Comparison of ENCODE assay signal across 29 mouse cellular contexts in the genomic region with DNA sequence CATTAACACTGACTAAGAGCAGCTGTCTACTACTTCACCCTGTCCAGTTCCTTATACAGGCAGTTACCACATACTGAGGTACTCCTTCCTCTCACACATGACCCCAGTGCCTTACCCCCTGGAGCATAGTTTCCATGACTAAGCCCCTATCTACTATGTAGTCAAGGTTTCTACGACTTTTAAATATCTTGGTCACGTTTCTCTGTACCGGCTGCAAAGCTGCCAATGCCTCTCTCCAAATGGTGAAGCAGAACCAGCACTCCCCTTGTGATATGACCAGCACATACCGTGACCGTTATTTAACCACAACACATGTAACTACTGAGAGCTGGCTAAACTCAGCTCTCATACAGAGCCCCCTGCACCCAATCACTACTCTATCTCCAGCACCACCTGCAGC. TPM values are rescaled to one million over a fixed set of nuclear protein-coding genes. Genes with fewer than 3 reads are reported as not detected.
DNase-seq lines count a peak whose midpoint lies in the region; ATAC-seq and TF ChIP-seq lines count a peak whose summit lies in the region.
"Had no signal": no experiment of that assay in that cellular context is flagged by ENCODE, and none has a peak within 500 bp of the region (broad histone marks: within the 10 kb centered on the region; RNA-seq: fewer than 3 reads in every experiment).

No protein-coding gene starts in this region.

- peaks cover 37% of the 10 kb centered on the region for H3K36me3 ChIP-seq in heart, embryonic 12.5 days
- H3K36me3 ChIP-seq in CH12.LX (replicated peaks in 1 of 2; ENCODE audit: control insufficient read depth in 1 of 2, insufficient read depth in 1 of 2, low read length in 1 of 2), result peaks cover 40 to 64% of the 10 kb centered on the region in 2 experiments
- peaks cover 22% of the 10 kb centered on the region for H3K36me3 ChIP-seq in liver, postnatal 0 days (replicated peaks; ENCODE audit: insufficient read depth, low read length)
- 0 out of 2 replicates have a peak, but pooled peaks cover 2% of the 10 kb centered on the region for H3K36me3 ChIP-seq in hindbrain, embryonic 16.5 days (ENCODE audit: control insufficient read depth, insufficient read depth, low read length)
- H3K36me3 ChIP-seq: intestine, embryonic 15.5 days had no signal

- TF ChIP-seq RAD21 in CH12.LX (IDR thresholded peaks at IDR 0.05; ENCODE audit: low read depth, low read length), result no peak

- dilution Hi-C loops in CH12.LX (cut with MboI; ENCODE audit: extremely low pct_ligation_motif_present, extremely low pct_unique_long_range_greater_than_20kb, low sequenced_read_pairs), result no loop called here

- H3K4me3 ChIP-seq in heart, embryonic 12.5 days, result no peak overlapping the region
- peak overlapping the region in 2 of 3 experiments; percentile 15 to 35 for H3K4me3 ChIP-seq in CH12.LX (replicated peaks in 1 of 3; ENCODE audit: low read depth in 2 of 3, low read length in 2 of 3, poor library complexity in 1 of 3)
- no peak overlapping the region for H3K4me3 ChIP-seq in liver, postnatal 0 days (ENCODE audit: low read depth, low read length)
- no peak overlapping the region for H3K4me3 ChIP-seq in hindbrain, embryonic 16.5 days (ENCODE audit: low read length)
- H3K4me3 ChIP-seq: heart, embryonic 15.5 days; hindbrain, embryonic 10.5 days; hindbrain, embryonic 15.5 days; intestine, embryonic 15.5 days; myocyte; neural tube, embryonic 12.5 days had no signal

- no peak overlapping the region for H3K4me2 ChIP-seq in heart, embryonic 12.5 days
- H3K4me2 ChIP-seq in CH12.LX (ENCODE audit: insufficient read depth, low read depth, poor library complexity, severe bottlenecking), result peak overlapping the region; percentile 81
- H3K4me2 ChIP-seq in liver, postnatal 0 days (ENCODE audit: low read depth, low read length), result no peak overlapping the region
- no peak overlapping the region for H3K4me2 ChIP-seq in hindbrain, embryonic 16.5 days (ENCODE audit: low read length)
- H3K4me2 ChIP-seq: heart, embryonic 15.5 days; hindbrain, embryonic 15.5 days; intestine, embryonic 15.5 days; midbrain, embryonic 11.5 days; neural tube, embryonic 12.5 days had no signal

- peaks cover 82% of the 10 kb centered on the region for H3K79me2 ChIP-seq in CH12.LX (replicated peaks; ENCODE audit: control insufficient read depth, extremely low read depth, insufficient read depth, poor library complexity, severe bottlenecking)

- H3K27me3 ChIP-seq in heart, embryonic 12.5 days (replicated peaks), result no peaks in the 10 kb centered on the region
- H3K27me3 ChIP-seq in CH12.LX (replicated peaks), result no peaks in the 10 kb centered on the region
- no peaks in the 10 kb centered on the region for H3K27me3 ChIP-seq in liver, postnatal 0 days (ENCODE audit: insufficient read depth, low read length)
- no peaks in the 10 kb centered on the region for H3K27me3 ChIP-seq in hindbrain, embryonic 16.5 days (replicated peaks; ENCODE audit: control insufficient read depth, insufficient read depth, low read length)
- H3K27me3 ChIP-seq: heart, embryonic 15.5 days; hindbrain, embryonic 15.5 days; intestine, embryonic 15.5 days; neural tube, embryonic 12.5 days had no signal

- peaks cover 9% of the 10 kb centered on the region for H3K4me1 ChIP-seq in heart, embryonic 12.5 days (replicated peaks)
- H3K4me1 ChIP-seq in CH12.LX (ENCODE audit: control insufficient read depth in 1 of 2, insufficient read depth in 2 of 2), result peaks cover 19 to 59% of the 10 kb centered on the region in 2 experiments
- peaks cover 14% of the 10 kb centered on the region for H3K4me1 ChIP-seq in liver, postnatal 0 days (ENCODE audit: insufficient read depth)
- H3K4me1 ChIP-seq in hindbrain, embryonic 16.5 days (ENCODE audit: control insufficient read depth, insufficient read depth, low read depth, low read length), result 0 out of 2 replicates have a peak, but pooled peaks cover 3% of the 10 kb centered on the region
- H3K4me1 ChIP-seq: intestine, embryonic 15.5 days; neural tube, embryonic 12.5 days had no signal

- no peak for TF ChIP-seq CTCF in CH12.LX (conservative IDR thresholded peaks at IDR 0.05 in 1 of 2, IDR thresholded peaks at IDR 0.05 in 1 of 2; ENCODE audit: low read depth in 2 of 2, low read length in 2 of 2)
- TF ChIP-seq CTCF in liver, postnatal 0 days (IDR thresholded peaks at IDR 0.05; ENCODE audit: low read depth), result no peak

- in situ Hi-C loops in CH12.LX (cut with MboI; ENCODE audit: low pct_ligation_motif_present, low pct_unique_long_range_greater_than_20kb, low sequenced_read_pairs), result loop anchor here (10.0 kb wide), 1 partner anchor 70 kb away; no protein-coding TSS in a partner anchor

- 87% methylated on average over 5 of the region's 5 CpGs for WGBS in heart, embryonic 12.5 days
- 72% methylated on average over 5 of the region's 5 CpGs for WGBS in liver, postnatal 0 days (ENCODE audit: insufficient replicate concordance)
- 91% methylated on average over 5 of the region's 5 CpGs for WGBS in hindbrain, embryonic 16.5 days

- peak; percentile 17 to 18 for DNase-seq in heart, adult 18-20 months
- DNase-seq in CH12.LX (ENCODE audit: extremely low read depth), result peak; percentile 75
- DNase-seq in liver, postnatal 0 days, result no peak
- no peak for DNase-seq in frontal cortex, postnatal 10 days (ENCODE audit: low spot score in 2 of 2)
- DNase-seq: adrenal gland, adult 2 months; cerebellum, adult 18-20 months; cerebellum, postnatal 14 days; gastrocnemius, postnatal 36 days; kidney, adult 8-10 months; kidney, postnatal 4 days; layer of hippocampus, postnatal 36 days; left cerebral cortex, postnatal 4 days; lung, adult 18-20 months; lung, postnatal 4 days; thymus, postnatal 4 days had no signal

- H3K27ac ChIP-seq in heart, embryonic 12.5 days (ENCODE audit: poor library complexity, severe bottlenecking), result no peak overlapping the region
- peak overlapping the region; percentile 63; the same call in 1 of the 2 replicates for H3K27ac ChIP-seq in CH12.LX (ENCODE audit: insufficient read depth, low read depth)
- no peak overlapping the region for H3K27ac ChIP-seq in liver, postnatal 0 days (ENCODE audit: low read depth)
- no peak overlapping the region for H3K27ac ChIP-seq in hindbrain, embryonic 16.5 days (ENCODE audit: low read depth, low read length)
- H3K27ac ChIP-seq: heart, embryonic 15.5 days; hindbrain, embryonic 10.5 days; hindbrain, embryonic 15.5 days; intestine, embryonic 15.5 days; kidney, postnatal 0 days; neural tube, embryonic 12.5 days had no signal

- no peak for TF ChIP-seq POLR2A in CH12.LX (IDR thresholded peaks at IDR 0.05; ENCODE audit: low read depth, low read length)

- no peaks in the 10 kb centered on the region for H3K9me3 ChIP-seq in heart, embryonic 12.5 days (replicated peaks)
- no peaks in the 10 kb centered on the region for H3K9me3 ChIP-seq in CH12.LX (replicated peaks; ENCODE audit: low read length)
- H3K9me3 ChIP-seq in liver, postnatal 0 days (ENCODE audit: low read length), result no peaks in the 10 kb centered on the region
- no peaks in the 10 kb centered on the region for H3K9me3 ChIP-seq in hindbrain, embryonic 16.5 days (ENCODE audit: control insufficient read depth, low read length)
- H3K9me3 ChIP-seq: heart, embryonic 15.5 days; hindbrain, embryonic 10.5 days; hindbrain, embryonic 15.5 days; intestine, embryonic 15.5 days; neural tube, embryonic 12.5 days had no signal

- no peak for ATAC-seq in heart, embryonic 12.5 days (ENCODE audit: insufficient number of reproducible peaks, low FRiP score)
- peak; percentile 26; the same call in 1 of the 2 replicates for ATAC-seq in liver, postnatal 0 days
- 0 out of 2 replicates have a peak, but pooled peaks have one; percentile 43 for ATAC-seq in monocyte, adult 5-6 weeks (replicated peaks; ENCODE audit: insufficient number of reproducible peaks, low FRiP score, low TSS enrichment, poor library complexity, severe bottlenecking)
- no peak for ATAC-seq in hindbrain, embryonic 16.5 days
- ATAC-seq: forebrain, embryonic 14.5 days; intestine, embryonic 15.5 days; lung, postnatal 0 days; midbrain, embryonic 16.5 days had no signal

- no peak overlapping the region for H3K9ac ChIP-seq in heart, embryonic 12.5 days
- H3K9ac ChIP-seq in CH12.LX (ENCODE audit: insufficient read depth, low read depth), result peak overlapping the region; percentile 45; the same call in 1 of the 2 replicates
- no peak overlapping the region for H3K9ac ChIP-seq in liver, postnatal 0 days (replicated peaks)
- no peak overlapping the region for H3K9ac ChIP-seq in hindbrain, embryonic 16.5 days (ENCODE audit: low read depth, low read length)
- H3K9ac ChIP-seq: heart, embryonic 15.5 days; hindbrain, embryonic 15.5 days; intestine, embryonic 15.5 days; neural tube, embryonic 12.5 days had no signal

- no peak for TF ChIP-seq EP300 in CH12.LX (IDR thresholded peaks at IDR 0.05; ENCODE audit: low read length)
- no peak for TF ChIP-seq EP300 in liver, postnatal 0 days (IDR thresholded peaks at IDR 0.05; ENCODE audit: low read depth)

TF ChIP-seq in CH12.LX, 34 proteins besides CTCF, POLR2A, EP300 and RAD21 (continues in another document):
- TF ChIP-seq IRF4 (IDR thresholded peaks at IDR 0.05; ENCODE audit: low read depth, low read length) (no peak), ETS1 (conservative IDR thresholded peaks at IDR 0.05; ENCODE audit: low read depth, low read length) (peak; percentile 85), NRF1 (IDR thresholded peaks at IDR 0.05; ENCODE audit: low read depth, low read length) (no peak), MAFK (IDR thresholded peaks at IDR 0.05; ENCODE audit: insufficient replicate concordance, low read length) (no peak), CHD2 (IDR thresholded peaks at IDR 0.05; ENCODE audit: low read length) (no peak), TBP (conservative IDR thresholded peaks at IDR 0.05; ENCODE audit: low read depth, low read length) (no peak)

RNA-seq across cellular contexts. Expression of a gene that starts 11.9 kb away (rescaled TPM):
- total RNA-seq in heart, adult 18-20 months (2021), result 10 to 100 TPM; 25.4 to 29.4 TPM
- polyA plus RNA-seq in heart, embryonic 12.5 days (2016; fragmentation: Nextera tagmentation; extraction: Ambion mirVana), result 26.0 and 28.2 TPM in 2 replicates
- 59.6 and 94.7 TPM in 2 replicates for total RNA-seq in CH12.LX (2012; rRNA removed)
- total RNA-seq in CH12.LX (2014; rRNA removed), result 134 and 158 TPM in 2 replicates
- polyA plus RNA-seq in CH12.LX (2012; ENCODE audit: insufficient read length, low read depth), result 41.3 and 43.4 TPM in 2 replicates
- 11.8 and 13.8 TPM in 2 replicates for polyA plus RNA-seq in liver, postnatal 0 days (2015; fragmentation: Nextera tagmentation; extraction: Ambion mirVana)
- total RNA-seq in monocyte, adult 5-6 weeks (2017), result 79.5 to 117 TPM (median 103 TPM) in 3 replicates
- 35.4 and 43.5 TPM in 2 replicates for polyA plus RNA-seq in hindbrain, embryonic 16.5 days (2015; fragmentation: Nextera tagmentation; extraction: Ambion mirVana)

RNA-seq across cellular contexts. Expression of a gene that starts 48.1 kb away (rescaled TPM):
- 10 to 100 TPM in 1 of 2 experiments, 1 to 10 TPM in 1; 9.4 to 13.8 TPM for total RNA-seq in heart, adult 18-20 months (2021)
- 5.8 and 6.0 TPM in 2 replicates for polyA plus RNA-seq in heart, embryonic 12.5 days (2016; fragmentation: Nextera tagmentation; extraction: Ambion mirVana)
- total RNA-seq in CH12.LX (2012; rRNA removed) (51.1 and 67.9 TPM in 2 replicates), CH12.LX (2014; rRNA removed) (75.6 and 80.0 TPM in 2 replicates)
- 67.8 and 73.2 TPM in 2 replicates for polyA plus RNA-seq in CH12.LX (2012; ENCODE audit: insufficient read length, low read depth)
- polyA plus RNA-seq in liver, postnatal 0 days (2015; fragmentation: Nextera tagmentation; extraction: Ambion mirVana), result 7.2 and 7.8 TPM in 2 replicates
- total RNA-seq in monocyte, adult 5-6 weeks (2017), result 352 to 549 TPM (median 444 TPM) in 3 replicates
- 1.8 and 2.9 TPM in 2 replicates for polyA plus RNA-seq in hindbrain, embryonic 16.5 days (2015; fragmentation: Nextera tagmentation; extraction: Ambion mirVana)

Comparison
In these comparisons a context has a peak if more than half of its experiments do, and no peak if none do; other contexts are left out.
1. DNase-seq: peak in heart, adult 18-20 months (2 of 2) and CH12.LX (single experiment); none in liver, postnatal 0 days (single experiment) and frontal cortex, postnatal 10 days (0 of 2).
2. ATAC-seq: peak in liver, postnatal 0 days (single experiment) and monocyte, adult 5-6 weeks (single experiment); none in heart, embryonic 12.5 days (single experiment) and hindbrain, embryonic 16.5 days (single experiment).
3. H3K4me3 ChIP-seq: peak in CH12.LX (2 of 3); none in heart, embryonic 12.5 days (single experiment), liver, postnatal 0 days (single experiment) and hindbrain, embryonic 16.5 days (single experiment).